Mouse (Mus musculus) left cerebral cortex, adult 8-10 months (tissue): Measurements from ENCODE around the gene Atrn. TPM values are rescaled to one million over a fixed set of nuclear protein-coding genes. Genes with fewer than 3 reads are reported as not detected.
A peak's percentile ranks its signal among the peaks of the same experiment; 100 is the strongest.

Experiments used
- DNase-seq, 2 experiments: peaks; one replicate each; pipeline ENCODE4 v3.0.0; 2022; ENCODE audit warnings: low spot score in 2 of 2
- total RNA-seq, 4 experiments: library from RNA; stranded (reverse); gene quantifications; 2 replicates each; pipeline ENCODE4 v1.2.4; 2022

The Atrn gene
- total RNA-seq, 4 experiments from 2014 or later, result 104 to 115 (median 108) TPM

DNA sequence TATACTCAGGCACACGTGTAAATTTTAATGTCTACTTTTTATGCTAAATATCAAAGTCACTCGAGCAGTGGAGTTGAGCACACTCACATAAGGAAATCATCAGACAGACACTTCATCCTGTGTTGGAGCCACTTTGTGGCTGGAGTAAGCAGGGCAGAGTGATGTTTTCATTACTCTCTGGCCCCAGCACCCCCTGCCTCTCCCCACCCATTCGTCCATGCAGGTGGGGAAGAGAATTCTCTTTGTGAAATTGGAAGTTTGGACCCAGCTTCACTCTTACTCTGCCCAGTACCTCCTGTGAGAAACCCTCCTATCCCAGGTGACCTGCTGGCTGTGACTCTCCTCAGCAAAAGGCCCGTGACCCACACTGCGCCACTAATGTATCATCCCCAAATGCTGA is 132.4 kb downstream of the Atrn start:
- DNase-seq, result no peak

DNA sequence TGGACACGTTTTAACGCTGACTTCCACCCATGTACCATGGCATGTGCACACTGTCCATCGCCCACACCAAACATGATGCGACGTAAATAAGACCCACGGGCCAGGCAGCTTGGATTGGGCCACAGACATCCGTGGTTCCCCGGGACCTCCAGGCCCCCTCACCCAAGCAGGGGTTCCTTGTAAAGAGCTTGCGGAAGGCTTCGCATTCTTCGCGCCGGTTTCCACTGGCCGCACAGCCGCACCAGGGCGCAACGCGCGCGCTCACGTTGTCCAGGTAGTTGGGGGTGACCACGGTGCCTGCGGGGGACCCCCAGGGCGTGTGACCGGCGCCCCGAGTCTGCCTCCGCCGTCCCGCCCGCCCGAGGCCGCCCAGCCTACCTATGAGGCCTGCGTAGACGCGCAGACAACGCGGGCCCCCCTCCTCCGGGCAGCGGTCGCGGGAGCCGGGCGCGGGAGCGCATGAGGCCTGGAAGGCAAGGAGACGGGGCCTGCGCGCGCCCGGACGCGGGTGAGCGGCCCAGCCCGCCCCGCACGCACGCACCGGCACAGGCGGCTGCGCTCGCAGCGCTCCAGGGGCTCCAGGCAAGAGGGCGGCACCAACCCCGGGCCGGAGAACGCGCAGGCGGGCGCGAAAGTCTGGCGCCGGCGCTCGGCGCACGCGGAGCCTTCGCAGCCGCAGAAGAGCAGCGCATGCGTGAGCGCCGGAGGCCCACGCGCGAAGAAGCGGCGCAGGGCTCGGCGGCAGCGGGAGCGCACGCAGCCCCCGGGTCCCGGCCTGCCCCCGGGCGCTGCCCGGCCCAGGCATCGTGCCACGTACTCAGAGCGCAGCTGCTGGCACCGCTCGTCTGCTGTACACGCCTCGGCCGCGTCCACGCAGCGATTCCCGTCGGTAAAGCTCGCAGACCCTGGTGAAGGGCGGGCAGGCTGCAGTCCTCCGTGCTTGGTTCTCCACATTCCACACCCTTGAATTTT is 134.8 kb downstream of the Atrn start:
- peak; percentile 67 to 85 for DNase-seq

DNA sequence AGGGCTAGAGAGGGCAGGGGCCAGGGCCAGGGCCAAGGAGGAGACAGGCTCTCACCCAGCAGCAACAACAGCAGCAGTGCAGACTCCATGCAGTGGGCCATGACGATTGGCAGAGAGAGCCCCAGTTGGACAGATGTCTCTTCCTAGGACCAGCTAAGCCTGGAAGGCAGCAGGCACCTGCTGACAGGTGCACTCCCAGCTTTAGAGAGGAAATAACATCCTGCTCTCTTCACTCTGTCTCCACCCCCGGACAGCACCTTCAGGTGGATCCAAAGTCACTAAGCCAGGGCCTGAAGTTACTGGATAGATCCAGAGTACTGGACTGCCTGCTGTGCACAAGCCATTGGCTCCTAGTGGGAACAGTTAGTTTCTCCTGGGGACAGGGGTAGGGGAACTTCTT is 136.7 kb downstream of the Atrn start, which contains the start of gene Gfra4:
TSS of gene Gfra4 (minus strand) at position 101 of the 400 bp plus-strand sequence.
- no peak for DNase-seq

GRCm38 (mm10) chr2:131044354-131044852 is 138.1 kb downstream of the Atrn start:
- DNase-seq, result no peak

- no peak for DNase-seq
Observed at GRCm38 (mm10) chr2:131044989-131045720, 138.9 kb downstream of the Atrn start.

- DNase-seq, result no peak
Observed at GRCm38 (mm10) chr2:131046025-131046424, 139.7 kb downstream of the Atrn start.

DNA sequence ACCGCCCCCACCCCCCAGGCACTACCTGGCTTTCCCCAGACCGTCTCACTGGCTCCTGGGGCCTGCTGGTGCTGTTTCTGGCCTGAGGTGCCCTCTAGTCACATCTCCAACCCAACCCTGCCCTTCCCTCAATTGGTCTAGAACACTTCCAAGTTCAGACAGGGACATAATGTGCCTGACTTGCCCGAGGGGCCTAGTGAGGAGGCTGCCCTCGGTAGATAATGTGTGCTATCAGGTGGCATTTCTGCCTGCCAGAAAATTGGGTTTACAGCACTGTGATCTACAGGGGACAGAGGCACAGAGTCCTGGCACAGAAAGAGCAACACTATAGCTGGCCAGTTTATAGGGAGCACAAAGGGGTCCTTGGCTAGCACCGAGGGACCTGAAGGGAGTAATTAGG is 145.7 kb downstream of the Atrn start:
- DNase-seq, result no peak

DNA sequence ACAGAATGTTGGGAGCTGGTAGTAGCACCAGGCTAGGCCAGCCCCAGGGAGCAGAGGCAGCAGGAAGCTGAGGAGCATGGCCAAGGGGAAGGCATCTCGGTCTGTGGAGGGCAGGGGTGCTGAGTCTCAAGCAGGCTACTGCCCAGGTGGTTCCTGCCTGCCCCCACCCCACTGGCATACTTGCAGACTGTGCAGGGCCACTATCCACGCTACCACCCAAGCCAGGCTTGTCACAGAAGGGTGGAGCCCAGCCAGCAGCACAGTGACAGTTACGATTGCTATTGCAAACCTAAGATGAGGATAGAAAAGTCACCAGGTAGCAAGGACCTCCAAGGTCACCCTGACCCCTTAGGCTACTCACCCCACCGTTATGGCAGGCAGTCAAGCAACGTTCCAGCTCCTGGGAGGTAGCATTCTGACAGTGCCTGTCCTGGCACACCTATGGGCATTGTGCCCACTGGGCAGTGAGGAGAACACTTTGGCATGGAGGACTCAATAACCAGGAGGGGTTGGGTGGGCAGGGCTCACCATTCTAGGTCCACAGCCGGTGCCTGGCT is 146.6 kb downstream of the Atrn start:
- DNase-seq, result no peak

GRCm38 (mm10) chr2:131053851-131054645 is 147.8 kb downstream of the Atrn start:
- DNase-seq, result no peak

DNA sequence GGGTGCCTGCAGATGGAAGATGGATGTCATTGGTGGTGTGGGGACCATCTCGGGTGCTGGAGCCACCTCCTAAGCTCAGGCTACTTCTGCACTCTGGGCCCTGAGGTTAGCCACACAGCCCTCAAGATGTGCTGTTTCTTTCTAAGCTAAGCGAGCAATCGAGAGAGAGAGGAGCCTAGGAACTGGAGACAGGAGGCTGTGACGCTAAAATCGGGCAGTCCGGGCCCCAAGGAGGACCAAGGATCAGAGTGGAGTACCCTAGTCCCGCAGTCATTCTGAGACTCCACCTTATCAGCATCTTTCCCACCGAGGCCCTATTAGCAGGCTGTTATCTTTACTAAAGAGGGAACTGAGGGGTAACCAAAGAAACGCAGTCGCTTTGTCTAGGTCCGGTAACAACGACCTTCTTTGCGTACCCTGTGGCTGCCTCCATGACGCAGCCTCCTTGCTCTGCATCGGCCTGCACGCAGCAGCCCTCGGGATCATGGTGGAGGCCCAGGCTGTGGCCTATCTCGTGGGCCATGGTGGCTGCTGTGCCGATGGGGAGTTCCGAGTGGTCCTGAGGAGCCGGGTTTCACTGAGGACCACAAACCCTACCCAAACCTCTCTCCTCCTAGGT is 148.5 kb downstream of the Atrn start:
- no peak for DNase-seq

GRCm38 (mm10) chr2:131055631-131056030 is 149.3 kb downstream of the Atrn start:
- DNase-seq, result no peak

- DNase-seq, result no peak
Observed at GRCm38 (mm10) chr2:131056191-131056590, 149.9 kb downstream of the Atrn start.

GRCm38 (mm10) chr2:131058672-131059071 is 152.4 kb downstream of the Atrn start:
- DNase-seq, result peak in 1 of 2 experiments; percentile 41

- DNase-seq, result no peak
Observed at GRCm38 (mm10) chr2:131059377-131059776, 153.1 kb downstream of the Atrn start.

DNA sequence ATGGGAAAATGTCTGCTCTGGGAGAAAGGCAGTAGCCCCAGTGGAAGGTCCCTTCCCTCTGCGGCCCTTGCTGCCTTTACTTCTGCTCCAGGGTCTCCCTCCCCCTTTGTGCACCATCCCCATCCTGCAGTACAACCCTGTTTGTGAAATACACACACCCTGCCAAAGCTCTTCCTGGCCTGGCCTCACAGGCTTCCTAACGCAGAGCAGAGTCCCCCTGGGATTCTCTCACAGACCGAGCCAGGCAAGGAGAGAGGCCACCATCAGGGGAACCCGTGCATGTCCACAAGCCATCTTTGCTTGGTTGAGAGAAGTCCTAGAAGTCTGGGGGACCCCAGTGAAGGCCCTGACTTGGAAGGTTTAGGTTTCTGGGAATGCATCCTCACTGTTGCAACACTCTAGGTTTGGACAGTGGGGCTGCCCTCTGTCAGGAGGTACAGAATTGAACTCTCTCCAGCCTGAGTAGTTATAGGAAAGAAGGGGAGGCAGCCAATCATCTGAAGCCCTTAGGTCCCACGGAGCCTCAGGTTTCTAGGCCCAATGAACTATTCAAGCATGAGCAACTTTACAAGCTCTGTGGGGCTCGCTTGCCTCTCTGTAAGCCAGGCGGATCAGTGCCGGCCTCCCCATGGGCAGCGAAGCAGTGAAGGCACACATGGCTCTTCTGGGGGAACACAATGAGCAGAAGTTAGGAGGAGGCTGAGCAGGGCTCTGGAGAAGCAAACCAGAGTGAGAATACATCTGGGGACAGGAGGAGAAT is 153.7 kb downstream of the Atrn start:
- DNase-seq, result no peak

DNA sequence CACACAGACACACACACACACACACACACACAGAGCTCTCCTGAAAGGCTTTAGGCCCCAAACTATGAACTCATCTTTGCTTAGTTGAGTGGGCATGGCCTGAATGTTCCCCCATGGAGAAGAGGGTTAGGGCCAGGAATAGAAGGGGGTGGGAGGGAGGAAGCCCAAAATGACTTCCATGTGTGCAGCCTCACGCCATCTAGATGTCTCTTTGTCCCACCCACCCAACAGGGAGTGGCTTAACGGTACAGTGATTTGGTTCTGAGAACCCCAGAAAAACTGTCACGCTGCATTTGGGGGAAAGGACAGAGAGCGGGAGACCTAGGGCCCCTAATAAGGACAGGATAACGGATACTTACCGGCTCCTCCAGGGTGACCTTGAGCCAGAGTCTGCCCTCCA is 154.5 kb downstream of the Atrn start:
- no peak for DNase-seq

GRCm38 (mm10) chr2:131061607-131062006 is 155.3 kb downstream of the Atrn start:
- no peak for DNase-seq

GRCm38 (mm10) chr2:131063404-131063864 is 157.1 kb downstream of the Atrn start, which contains the start of gene Adam33:
Gene Adam33, minus strand, starts transcription at chr2:131063814.
- DNase-seq, result no peak

- peak in 1 of 2 experiments; percentile 43 for DNase-seq
Observed at GRCm38 (mm10) chr2:131066342-131066741, 160.0 kb downstream of the Atrn start.
